Mouse (Mus musculus) intestine, embryonic 14.5 days (tissue): ENCODE measurements around the gene Fgf15. TPM values are rescaled to one million over a fixed set of nuclear protein-coding genes. Genes with fewer than 3 reads are reported as not detected.

Experiments used
- ATAC-seq: fragments of 200-750 bp; cut with Nextera tagmentation; replicated peaks from 2 replicates; pipeline ENCODE4 v1.8.0; 2017; ENCODE audit warnings: low read depth, moderate number of reproducible peaks, moderate TSS enrichment, moderate library complexity; ENCODE audit not compliant: low FRiP score, low TSS enrichment
- DNase-seq: peaks from one replicate; pipeline ENCODE4 v3.0.0-alpha.2; 2018; ENCODE audit warnings: low spot score
- H3K27ac ChIP-seq: fragments of 300-500 bp; sonication (generic); 2 replicates; pipeline ENCODE4 v1.5.1; 2014; ENCODE audit warnings: low read depth, mild to moderate bottlenecking, control low read depth
- H3K27me3 ChIP-seq: fragments of 300-500 bp; sonication (generic); replicated peaks from 2 replicates; pipeline ENCODE4 v1.6.1; 2014; ENCODE audit warnings: low read length, control low read depth; ENCODE audit not compliant: control insufficient read depth, insufficient read depth
- H3K36me3 ChIP-seq: fragments of 300-500 bp; sonication (generic); 2 replicates; pipeline ENCODE4 v1.6.1; 2014; ENCODE audit warnings: low read length, control low read depth; ENCODE audit not compliant: control insufficient read depth, insufficient read depth
- H3K4me1 ChIP-seq: fragments of 300-500 bp; sonication (generic); replicated peaks from 2 replicates; pipeline ENCODE4 v1.6.1; 2014; ENCODE audit warnings: low read length, control low read depth, mixed read lengths; ENCODE audit not compliant: control insufficient read depth, insufficient read depth
- H3K4me2 ChIP-seq: fragments of 300-500 bp; sonication (generic); 2 replicates; pipeline ENCODE4 v1.6.1; 2014; ENCODE audit warnings: low read length
- H3K4me3 ChIP-seq: fragments of 300-500 bp; sonication (generic); 2 replicates; pipeline ENCODE4 v1.5.1; 2014; ENCODE audit warnings: low read depth, low read length, control low read depth, mixed read lengths
- H3K9ac ChIP-seq: fragments of 300-500 bp; sonication (generic); 2 replicates; pipeline ENCODE4 v1.6.1; 2014; ENCODE audit warnings: mild to moderate bottlenecking, low read length
- H3K9me3 ChIP-seq: fragments of 300-500 bp; sonication (generic); 2 replicates; pipeline ENCODE4 v1.6.1; 2016; ENCODE audit warnings: low read length, control low read depth; ENCODE audit not compliant: control insufficient read depth
- WGBS: fragments of 180-500 bp; shearing (Covaris S2); extraction: QIAGEN DNeasy Blood & Tissue Kit; methylation state at CpG from one replicate; pipeline ENCODE4 v1.1.7; 2014; 5-methylcytosine and 5-hydroxymethylcytosine counted together
- polyA plus RNA-seq: library from polyadenylated mRNA; unstranded; fragments of >200 nt; fragmentation: Nextera tagmentation; extraction: Ambion mirVana; gene quantifications from 2 replicates; pipeline ENCODE4 v1.2.1, GENCODE M21; 2014

Gene Fgf15
- polyA plus RNA-seq, 1 experiment from 2014 or later = not detected

DNA sequence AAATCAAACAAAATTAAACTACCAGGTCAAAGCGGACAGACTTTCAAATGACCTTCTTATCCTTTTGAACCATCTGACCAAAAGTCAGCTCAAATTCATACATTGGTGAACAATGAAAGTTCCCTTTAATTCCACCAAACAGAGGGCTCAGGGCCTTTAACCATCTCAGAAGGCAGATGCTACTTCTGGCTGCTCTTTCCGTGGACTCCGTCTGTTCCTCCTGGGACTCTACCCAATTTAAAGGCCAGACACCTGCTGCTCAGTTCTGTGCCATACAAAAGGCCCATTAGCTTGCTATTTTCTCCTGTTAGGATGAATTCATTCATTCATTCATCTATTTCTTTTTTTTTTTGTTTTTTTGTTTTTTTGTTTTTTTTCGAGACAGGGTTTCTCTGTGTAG lies 16.6 kb downstream of the Fgf15 start:
- H3K9me3 ChIP-seq = no peaks in the 10 kb centered on the region
- ATAC-seq (no peak), DNase-seq (no peak)
- H3K36me3 ChIP-seq = peaks cover 8% of the 10 kb centered on the region
- no peak overlapping the region for H3K4me2 ChIP-seq
- 0 out of 2 replicates have a peak, but pooled peaks cover 5% of the 10 kb centered on the region for H3K27me3 ChIP-seq
- no peak overlapping the region for H3K9ac ChIP-seq
- peaks cover 6% of the 10 kb centered on the region; the same call in 1 of the 2 replicates for H3K4me1 ChIP-seq
- H3K27ac ChIP-seq = no peak overlapping the region
- WGBS = 83% methylated on average over 4 of the region's 4 CpGs
- H3K4me3 ChIP-seq = no peak overlapping the region

GRCm38 (mm10) chr7:144914296-144914947 lies 18.1 kb downstream of the Fgf15 start:
- peaks cover 6% of the 10 kb centered on the region; the same call in 1 of the 2 replicates for H3K4me1 ChIP-seq
- H3K4me2 ChIP-seq = peak overlapping the region; percentile 51
- no peaks in the 10 kb centered on the region for H3K27me3 ChIP-seq
- peak overlapping the region; percentile 59; the same call in 1 of the 2 replicates for H3K27ac ChIP-seq
- 7% methylated on average over 17 of the region's 17 CpGs for WGBS
- DNase-seq (no peak), ATAC-seq (peak; percentile 91)
- H3K36me3 ChIP-seq = peaks cover 20% of the 10 kb centered on the region
- peak overlapping the region; percentile 90 for H3K4me3 ChIP-seq
- H3K9ac ChIP-seq = peak overlapping the region; percentile 80
- no peaks in the 10 kb centered on the region for H3K9me3 ChIP-seq

DNA sequence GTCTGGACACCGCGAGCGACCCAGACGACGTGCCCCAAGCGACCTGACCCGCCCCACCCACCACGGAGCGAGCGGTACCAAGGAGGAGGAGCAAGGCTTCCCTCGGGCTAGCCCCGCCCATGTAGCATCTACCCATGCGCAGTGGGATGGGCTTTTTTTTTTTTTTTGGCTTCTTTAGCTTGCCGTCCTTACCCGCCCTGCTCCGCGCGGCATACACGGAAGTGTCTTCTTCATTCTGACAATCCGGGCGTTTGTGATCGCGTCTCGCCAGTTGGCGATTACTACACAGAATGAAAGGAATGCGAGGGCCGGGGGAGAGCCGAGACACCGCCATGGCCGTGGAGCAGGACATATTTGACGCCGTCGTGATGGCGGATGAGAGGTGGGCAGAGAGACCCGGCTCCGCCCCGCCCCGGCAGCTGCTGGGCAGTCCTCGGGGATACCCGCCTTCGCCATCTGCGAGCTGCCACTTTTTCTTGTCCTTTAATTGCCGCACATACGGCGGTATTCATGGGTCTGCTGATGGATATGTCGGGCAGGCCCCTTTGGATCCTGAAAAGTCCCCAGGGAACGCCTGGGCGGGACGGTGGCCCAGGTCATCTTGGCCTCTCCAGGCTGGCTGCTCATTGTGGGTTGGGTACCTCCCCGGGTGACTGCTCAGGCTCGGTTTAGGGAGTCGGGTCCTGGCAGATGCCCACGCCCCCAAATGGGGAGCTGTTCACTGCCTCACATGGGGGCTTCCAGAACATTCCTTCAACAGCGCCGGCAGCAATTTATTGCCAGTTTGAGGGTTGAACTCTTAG lies 18.8 kb downstream of the Fgf15 start, which contains the start of gene LTO1:
Gene LTO1 (plus strand): TSS at position 153 of the 803 bp plus-strand sequence.
- peak within 1 kb of the TSS; percentile 80 for H3K9ac ChIP-seq
- H3K9me3 ChIP-seq = no peaks in the 10 kb centered on the region
- peak within 1 kb of the TSS; percentile 90 for H3K4me3 ChIP-seq
- H3K27me3 ChIP-seq = no peaks in the 10 kb centered on the region
- H3K4me1 ChIP-seq = peaks cover 6% of the 10 kb centered on the region; the same call in 1 of the 2 replicates
- DNase-seq = peak; percentile 97
- H3K4me2 ChIP-seq = peak within 1 kb of the TSS; percentile 59
- H3K27ac ChIP-seq = peak within 1 kb of the TSS; percentile 59; the same call in 1 of the 2 replicates
- H3K36me3 ChIP-seq = peaks cover 27% of the 10 kb centered on the region
- WGBS = under 1% methylated on average over 55 of the region's 55 CpGs
- peak; percentile 91 for ATAC-seq

DNA sequence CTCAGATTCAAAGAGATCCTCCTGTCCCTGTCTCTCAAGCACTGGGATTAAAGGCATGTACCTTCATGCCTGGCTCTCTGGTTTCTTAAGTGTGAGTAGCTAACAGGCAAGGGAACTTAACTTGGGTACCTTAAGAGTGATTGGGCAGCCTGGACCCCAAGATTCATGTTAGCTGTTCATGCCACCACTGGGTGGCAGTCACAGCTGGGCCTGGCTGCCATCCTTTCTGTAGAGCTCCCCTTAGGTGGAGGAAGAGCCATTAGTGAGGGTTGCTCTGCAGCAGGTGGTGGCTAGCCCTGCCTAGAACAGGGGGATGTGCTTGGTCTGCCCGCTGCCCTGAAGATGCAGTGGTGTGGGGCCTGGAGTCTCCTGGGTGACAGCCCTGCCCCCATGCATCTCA lies 22.5 kb downstream of the Fgf15 start:
- no peak for ATAC-seq
- DNase-seq = no peak
- Histone ChIP-seq H3K4me1 (peaks cover 6% of the 10 kb centered on the region; the same call in 1 of the 2 replicates), H3K9me3 (no peaks in the 10 kb centered on the region), H3K36me3 (peaks cover 37% of the 10 kb centered on the region), H3K9ac (no peak overlapping the region), H3K27ac (no peak overlapping the region), H3K4me2 (no peak overlapping the region), H3K4me3 (no peak overlapping the region), H3K27me3 (no peaks in the 10 kb centered on the region)
- WGBS = 67% methylated on average over 1 of the region's 1 CpGs

GRCm38 (mm10) chr7:144927591-144927990 lies 31.3 kb downstream of the Fgf15 start:
- no peak for ATAC-seq
- Histone ChIP-seq H3K27me3 (no peaks in the 10 kb centered on the region), H3K9ac (no peak overlapping the region), H3K27ac (no peak overlapping the region), H3K9me3 (no peaks in the 10 kb centered on the region), H3K36me3 (peaks cover 13% of the 10 kb centered on the region), H3K4me2 (no peak overlapping the region), H3K4me1 (no peaks in the 10 kb centered on the region), H3K4me3 (no peak overlapping the region)
- no peak for DNase-seq
- WGBS = 80% methylated on average over 2 of the region's 2 CpGs

- H3K27ac ChIP-seq = no peak overlapping the region
- no peak overlapping the region for H3K4me3 ChIP-seq
- no peaks in the 10 kb centered on the region for H3K27me3 ChIP-seq
- WGBS = 78% methylated on average over 4 of the region's 4 CpGs
- H3K4me2 ChIP-seq = no peak overlapping the region
- H3K9me3 ChIP-seq = no peaks in the 10 kb centered on the region
- ATAC-seq (no peak), DNase-seq (no peak)
- no peak overlapping the region for H3K9ac ChIP-seq
- peaks cover 13% of the 10 kb centered on the region for H3K36me3 ChIP-seq
- H3K4me1 ChIP-seq = no peaks in the 10 kb centered on the region
Observed at GRCm38 (mm10) chr7:144928009-144928888, 31.9 kb downstream of the Fgf15 start.

DNA sequence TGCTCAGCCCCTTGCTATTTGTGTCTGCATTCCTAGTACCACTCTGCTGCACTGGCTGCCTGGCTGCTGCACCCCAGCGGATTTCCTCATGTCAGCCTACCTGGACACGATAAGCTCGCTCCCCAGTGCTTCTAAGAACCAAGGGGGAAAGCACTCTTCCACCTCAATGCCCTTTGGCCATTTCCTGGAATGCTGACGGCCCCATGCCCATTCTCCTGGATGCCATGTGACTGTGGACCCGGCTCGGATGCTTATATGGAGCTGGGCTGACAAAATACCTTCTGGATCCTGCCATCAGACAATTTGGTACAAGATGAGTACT lies 32.5 kb downstream of the Fgf15 start:
- no peak for DNase-seq
- peaks cover 16% of the 10 kb centered on the region for H3K36me3 ChIP-seq
- no peak overlapping the region for H3K9ac ChIP-seq
- H3K4me2 ChIP-seq = no peak overlapping the region
- no peak for ATAC-seq
- H3K27me3 ChIP-seq = no peaks in the 10 kb centered on the region
- no peaks in the 10 kb centered on the region for H3K9me3 ChIP-seq
- H3K27ac ChIP-seq = no peak overlapping the region
- WGBS = 86% methylated on average over 6 of the region's 6 CpGs
- H3K4me3 ChIP-seq = no peak overlapping the region
- H3K4me1 ChIP-seq = no peaks in the 10 kb centered on the region

DNA sequence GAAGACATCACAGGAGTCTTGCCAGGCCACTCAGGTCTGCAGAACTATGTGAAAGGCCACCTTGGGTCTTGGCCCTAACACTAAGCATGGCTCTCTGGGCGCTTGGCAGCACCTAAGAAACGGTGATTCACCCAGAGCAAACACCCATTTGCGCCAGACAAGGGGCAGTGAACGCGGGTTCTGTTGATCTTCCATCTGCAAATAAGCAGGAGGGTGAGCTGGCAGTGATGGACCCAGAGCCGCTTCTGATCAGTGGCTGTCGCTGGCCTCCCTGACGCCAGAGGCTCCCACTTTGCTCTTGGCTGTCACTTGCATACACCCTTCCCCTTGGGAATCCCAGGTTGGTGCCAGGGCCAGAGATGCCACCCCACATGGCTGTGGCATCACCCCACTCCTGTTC lies 33.2 kb downstream of the Fgf15 start:
- H3K9me3 ChIP-seq = no peaks in the 10 kb centered on the region
- peaks cover 23% of the 10 kb centered on the region for H3K36me3 ChIP-seq
- no peak overlapping the region for H3K4me3 ChIP-seq
- no peaks in the 10 kb centered on the region for H3K4me1 ChIP-seq
- DNase-seq (no peak), ATAC-seq (no peak)
- no peak overlapping the region for H3K9ac ChIP-seq
- no peak overlapping the region for H3K27ac ChIP-seq
- H3K4me2 ChIP-seq = no peak overlapping the region
- WGBS = 74% methylated on average over 8 of the region's 8 CpGs
- H3K27me3 ChIP-seq = no peaks in the 10 kb centered on the region
